Mouse (Mus musculus) MEL (cell line): ENCODE measurements around the gene Zfp830. TPM values are rescaled to one million over a fixed set of nuclear protein-coding genes. Genes with fewer than 3 reads are reported as not detected.

ENCODE experiments used
- DNase-seq: peaks from one replicate; pipeline ENCODE4 v3.0.0; 2011; ENCODE audit warnings: low read depth, low spot score
- H3K27ac ChIP-seq: 2 replicates; pipeline ENCODE4 v1.5.1; 2012; ENCODE audit warnings: low read depth, mild to moderate bottlenecking, control low read depth, low read length, moderate library complexity; ENCODE audit not compliant: control insufficient read depth
- H3K27me3 ChIP-seq, 2 experiments: fragments of 150-350 bp in 1 of 2; sonication (generic) in 1 of 2; 2 replicates each; pipeline ENCODE4 v1.6.1; 2012; ENCODE audit warnings: low read length in 2 of 2, mild to moderate bottlenecking in 2 of 2, improper control_type of control experiment in 1 of 2, moderate library complexity in 1 of 2; ENCODE audit not compliant: insufficient read depth in 2 of 2, control insufficient read depth in 1 of 2
- H3K36me3 ChIP-seq, 2 experiments: 2 replicates each; pipeline ENCODE4 v1.6.1; 2012 to 2014; ENCODE audit warnings: low read length in 2 of 2, improper control_type of control experiment in 1 of 2, inconsistent platforms in 1 of 2, mild to moderate bottlenecking in 1 of 2; ENCODE audit not compliant: insufficient read depth in 2 of 2, control insufficient read depth in 1 of 2
- H3K4me1 ChIP-seq, 2 experiments: fragments of 150-350 bp in 1 of 2; sonication (generic) in 1 of 2; 2 replicates each; pipeline ENCODE4 v1.6.1; 2012; ENCODE audit warnings: low read length in 2 of 2, improper control_type of control experiment in 1 of 2, mild to moderate bottlenecking in 1 of 2; ENCODE audit not compliant: insufficient read depth in 2 of 2, control insufficient read depth in 1 of 2
- H3K4me3 ChIP-seq, 2 experiments: fragments of 150-350 bp in 1 of 2; sonication (generic) in 1 of 2; 2 replicates each; pipeline ENCODE4 v1.5.1; 2012; ENCODE audit warnings: low read depth in 2 of 2, low read length in 2 of 2, mild to moderate bottlenecking in 2 of 2, moderate library complexity in 2 of 2, control low read depth in 1 of 2, improper control_type of control experiment in 1 of 2; ENCODE audit not compliant: control insufficient read depth in 1 of 2, insufficient read depth in 1 of 2
- H3K79me2 ChIP-seq: 2 replicates; pipeline ENCODE4 v1.6.1; 2012; ENCODE audit warnings: mild to moderate bottlenecking, low read length, moderate library complexity; ENCODE audit not compliant: control insufficient read depth, poor library complexity, insufficient read depth
- H3K9ac ChIP-seq: 2 replicates; pipeline ENCODE4 v1.6.1; 2012; ENCODE audit warnings: low read depth, mild to moderate bottlenecking, control low read depth, low read length, moderate library complexity; ENCODE audit not compliant: control insufficient read depth, poor library complexity, severe bottlenecking
- H3K9me3 ChIP-seq: fragments of 150-350 bp; sonication (generic); replicated peaks from 2 replicates; pipeline ENCODE4 v1.6.1; 2012; ENCODE audit warnings: mild to moderate bottlenecking, low read length, improper control_type of control experiment, moderate library complexity; ENCODE audit not compliant: insufficient read depth
- BHLHE40 ChIP-seq: IDR thresholded peaks from 2 replicates; pipeline ENCODE4 v1.6.1; 2012; ENCODE audit warnings: low read depth, mild to moderate bottlenecking, inconsistent platforms, low read length, improper control_type of control experiment, borderline replicate concordance
- CHD1 ChIP-seq: IDR thresholded peaks from 2 replicates; pipeline ENCODE4 v1.6.1; 2012; ENCODE audit warnings: low read depth, mild to moderate bottlenecking, inconsistent platforms, low read length, improper control_type of control experiment
- CHD2 ChIP-seq: IDR thresholded peaks from 2 replicates; pipeline ENCODE4 v1.6.1; 2011; ENCODE audit warnings: low read length, improper control_type of control experiment
- CTCF ChIP-seq, 3 experiments: IDR thresholded peaks in 2 of 3; conservative IDR thresholded peaks in 1 of 3; 2 replicates each; pipeline ENCODE4 v1.5.1; 2011 to 2012; ENCODE audit warnings: low read length in 3 of 3, low read depth in 2 of 3, mild to moderate bottlenecking in 2 of 3, improper control_type of control experiment in 1 of 3, inconsistent platforms in 1 of 3, mixed read lengths in 1 of 3, moderate library complexity in 1 of 3; ENCODE audit not compliant: control insufficient read depth in 1 of 3, insufficient read depth in 1 of 3, poor library complexity in 1 of 3, severe bottlenecking in 1 of 3
- E2F4 ChIP-seq: IDR thresholded peaks from 2 replicates; pipeline ENCODE4 v1.6.1; 2011; ENCODE audit warnings: low read depth, low read length, improper control_type of control experiment, borderline replicate concordance
- ELF1 ChIP-seq: IDR thresholded peaks from 2 replicates; pipeline ENCODE4 v1.6.1; 2014; ENCODE audit warnings: low read depth, mild to moderate bottlenecking, inconsistent platforms, low read length, improper control_type of control experiment, moderate library complexity
- EP300 ChIP-seq, 2 experiments: IDR thresholded peaks; 2 replicates each; pipeline ENCODE4 v1.6.1; 2011; ENCODE audit warnings: improper control_type of control experiment in 2 of 2, low read length in 2 of 2, low read depth in 1 of 2, mild to moderate bottlenecking in 1 of 2
- GABPA ChIP-seq: IDR thresholded peaks from 2 replicates; pipeline ENCODE4 v1.6.1; 2012; ENCODE audit warnings: low read depth, mild to moderate bottlenecking, inconsistent platforms, low read length, improper control_type of control experiment, moderate library complexity
- GATA1 ChIP-seq: IDR thresholded peaks from 2 replicates; pipeline ENCODE4 v1.6.1; 2011; ENCODE audit warnings: low read depth, low read length, improper control_type of control experiment
- HCFC1 ChIP-seq: IDR thresholded peaks from 2 replicates; pipeline ENCODE4 v1.6.1; 2012; ENCODE audit warnings: low read depth, mild to moderate bottlenecking, inconsistent platforms, low read length, improper control_type of control experiment, moderate library complexity
- JUND ChIP-seq: IDR thresholded peaks from 2 replicates; pipeline ENCODE4 v1.6.1; 2011; ENCODE audit warnings: low read depth, mild to moderate bottlenecking, improper control_type of control experiment, low read length
- KAT2A ChIP-seq: conservative IDR thresholded peaks from 2 replicates; pipeline ENCODE4 v1.6.1; 2012; ENCODE audit warnings: low read depth, low read length, improper control_type of control experiment, inconsistent platforms
- MAFK ChIP-seq: IDR thresholded peaks from 2 replicates; pipeline ENCODE4 v1.6.1; 2011; ENCODE audit warnings: low read depth, mild to moderate bottlenecking, low read length, improper control_type of control experiment, borderline replicate concordance
- MAX ChIP-seq: IDR thresholded peaks from 2 replicates; pipeline ENCODE4 v1.6.1; 2011; ENCODE audit warnings: low read length, improper control_type of control experiment
- MAZ ChIP-seq: IDR thresholded peaks from 2 replicates; pipeline ENCODE4 v1.6.1; 2012; ENCODE audit warnings: low read depth, mild to moderate bottlenecking, inconsistent platforms, low read length, improper control_type of control experiment
- MEF2A ChIP-seq: IDR thresholded peaks from 2 replicates; pipeline ENCODE4 v1.6.1; 2014; ENCODE audit warnings: low read depth, mild to moderate bottlenecking, inconsistent platforms, low read length, improper control_type of control experiment; ENCODE audit not compliant: poor library complexity, insufficient replicate concordance, severe bottlenecking; ENCODE audit errors: extremely low read depth
- MXI1 ChIP-seq: IDR thresholded peaks from 2 replicates; pipeline ENCODE4 v1.6.1; 2011; ENCODE audit warnings: mild to moderate bottlenecking, low read depth, low read length, improper control_type of control experiment
- MYB ChIP-seq: IDR thresholded peaks from 2 replicates; pipeline ENCODE4 v1.6.1; 2011; ENCODE audit warnings: mild to moderate bottlenecking, low read depth, low read length, improper control_type of control experiment
- MYC ChIP-seq: IDR thresholded peaks from 2 replicates; pipeline ENCODE4 v1.6.1; 2011; ENCODE audit warnings: low read depth, mild to moderate bottlenecking, low read length, improper control_type of control experiment, moderate library complexity
- NELFE ChIP-seq: IDR thresholded peaks from 2 replicates; pipeline ENCODE4 v1.6.1; 2011; ENCODE audit warnings: low read depth, low read length, improper control_type of control experiment
- NRF1 ChIP-seq: IDR thresholded peaks from 2 replicates; pipeline ENCODE4 v1.6.1; 2014; ENCODE audit warnings: low read depth, mild to moderate bottlenecking, inconsistent platforms, low read length, improper control_type of control experiment, moderate library complexity; ENCODE audit not compliant: poor library complexity, insufficient read depth, severe bottlenecking
- POLR2A ChIP-seq, 2 experiments: IDR thresholded peaks; 2 replicates each; pipeline ENCODE4 v1.6.1; 2011 to 2012; ENCODE audit warnings: low read length in 2 of 2, mild to moderate bottlenecking in 2 of 2, control low read depth in 1 of 2, improper control_type of control experiment in 1 of 2, low read depth in 1 of 2, moderate library complexity in 1 of 2; ENCODE audit not compliant: control insufficient read depth in 1 of 2, insufficient read depth in 1 of 2, poor library complexity in 1 of 2
- POLR2AphosphoS2 ChIP-seq: IDR thresholded peaks from 2 replicates; pipeline ENCODE4 v1.6.1; 2011; ENCODE audit warnings: low read length, improper control_type of control experiment
- POLR2AphosphoS5 ChIP-seq: IDR thresholded peaks from 2 replicates; pipeline ENCODE4 v1.6.1; 2012; ENCODE audit warnings: low read depth, borderline replicate concordance, mild to moderate bottlenecking, inconsistent platforms, low read length, moderate library complexity, mixed read lengths
- RAD21 ChIP-seq: IDR thresholded peaks from 2 replicates; pipeline ENCODE4 v1.6.1; 2011; ENCODE audit warnings: mild to moderate bottlenecking, low read depth, low read length, improper control_type of control experiment
- RCOR1 ChIP-seq: IDR thresholded peaks from 2 replicates; pipeline ENCODE4 v1.6.1; 2012; ENCODE audit warnings: low read depth, mild to moderate bottlenecking, inconsistent platforms, low read length, improper control_type of control experiment
- SIN3A ChIP-seq: IDR thresholded peaks from 2 replicates; pipeline ENCODE4 v1.6.1; 2012; ENCODE audit warnings: low read length, improper control_type of control experiment, inconsistent platforms
- SMC3 ChIP-seq: IDR thresholded peaks from 2 replicates; pipeline ENCODE4 v1.6.1; 2011; ENCODE audit warnings: low read depth, low read length, improper control_type of control experiment
- TAL1 ChIP-seq: IDR thresholded peaks from 2 replicates; pipeline ENCODE4 v1.6.1; 2012; ENCODE audit warnings: mild to moderate bottlenecking, inconsistent platforms, low read length, moderate library complexity, mixed read lengths
- TBP ChIP-seq: IDR thresholded peaks from 2 replicates; pipeline ENCODE4 v1.8.0; 2011; ENCODE audit warnings: low read depth, low read length, improper control_type of control experiment
- TCF12 ChIP-seq: IDR thresholded peaks from 2 replicates; pipeline ENCODE4 v1.6.1; 2014; ENCODE audit warnings: low read depth, mild to moderate bottlenecking, inconsistent platforms, low read length, improper control_type of control experiment, moderate library complexity
- UBTF ChIP-seq: IDR thresholded peaks from 2 replicates; pipeline ENCODE4 v1.6.1; 2012; ENCODE audit warnings: low read depth, mild to moderate bottlenecking, inconsistent platforms, low read length, improper control_type of control experiment, moderate library complexity, borderline replicate concordance; ENCODE audit not compliant: insufficient read depth
- USF1 ChIP-seq: IDR thresholded peaks from 2 replicates; pipeline ENCODE4 v1.6.1; 2014; ENCODE audit warnings: low read depth, mild to moderate bottlenecking, inconsistent platforms, low read length, improper control_type of control experiment, moderate library complexity
- USF2 ChIP-seq, 2 experiments: IDR thresholded peaks; 2 replicates each; pipeline ENCODE4 v1.6.1; 2011 to 2012; ENCODE audit warnings: improper control_type of control experiment in 2 of 2, low read length in 2 of 2, borderline replicate concordance in 1 of 2, inconsistent platforms in 1 of 2, low read depth in 1 of 2, mild to moderate bottlenecking in 1 of 2; ENCODE audit not compliant: insufficient read depth in 1 of 2
- ZC3H11A ChIP-seq: IDR thresholded peaks from 2 replicates; pipeline ENCODE4 v1.6.1; 2012; ENCODE audit warnings: low read depth, mild to moderate bottlenecking, inconsistent platforms, low read length, improper control_type of control experiment
- ZKSCAN1 ChIP-seq: IDR thresholded peaks from 2 replicates; pipeline ENCODE4 v1.6.1; 2012; ENCODE audit warnings: low read depth, mild to moderate bottlenecking, inconsistent platforms, low read length, improper control_type of control experiment, moderate library complexity
- ZMIZ1 ChIP-seq: IDR thresholded peaks from 2 replicates; pipeline ENCODE4 v1.6.1; 2012; ENCODE audit warnings: low read depth, mild to moderate bottlenecking, inconsistent platforms, low read length, improper control_type of control experiment, moderate library complexity
- ZNF384 ChIP-seq: IDR thresholded peaks from 2 replicates; pipeline ENCODE4 v1.6.1; 2012; ENCODE audit warnings: low read depth, mild to moderate bottlenecking, inconsistent platforms, low read length, improper control_type of control experiment
- polyA plus RNA-seq, 2 experiments: library from polyadenylated mRNA; stranded (reverse) in 1 of 2; unstranded in 1 of 2; fragments of >175 nt in 1 of 2; fragments of >200 nt in 1 of 2; gene quantifications; 2 replicates each; pipeline versions ENCODE4 v1.2.1 to v1.2.4; 2012; ENCODE audit warnings: low replicate concordance in 2 of 2, low read depth in 1 of 2; ENCODE audit not compliant: insufficient read length in 2 of 2, insufficient read depth in 1 of 2, missing spikeins in 1 of 2
- total RNA-seq: library from RNA; depleted of rRNA; stranded (reverse); fragments of 300-350 nt; gene quantifications from 2 replicates; pipeline ENCODE4 v1.2.3, GENCODE M21; 2012

Zfp830 gene
- total and polyA plus RNA-seq, 3 experiments, result 43.4 to 51.4 TPM; not detected in 1

DNA sequence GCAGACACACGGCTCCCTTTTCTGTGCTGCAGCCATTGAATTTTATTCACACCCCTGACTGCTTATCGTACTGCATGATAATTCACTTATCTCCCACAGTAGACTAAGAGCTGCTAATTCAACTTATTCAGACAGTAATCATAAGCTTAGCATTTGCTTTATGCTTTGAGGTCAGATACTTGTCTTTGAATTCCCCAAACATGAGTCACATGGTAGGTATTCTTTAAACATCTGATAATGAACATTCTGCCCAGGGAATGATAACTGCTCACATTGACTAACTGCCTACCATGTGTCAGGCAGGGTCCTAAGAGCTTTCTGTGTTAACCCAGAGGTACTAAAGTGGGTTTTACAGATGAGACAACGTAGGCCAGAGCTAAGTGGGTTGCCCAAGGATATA is 42.5 kb downstream of the Zfp830 start:
- peak overlapping the region; percentile 54 for H3K27ac ChIP-seq
- no peaks in the 10 kb centered on the region for H3K27me3 ChIP-seq
- peaks cover 10 to 12% of the 10 kb centered on the region in 2 experiments; a peak in 3 of 4 replicates for H3K4me1 ChIP-seq
- peaks cover 6 to 22% of the 10 kb centered on the region in 2 experiments for H3K36me3 ChIP-seq
- no peak overlapping the region for H3K4me3 ChIP-seq
- peak; percentile 56 for DNase-seq
- no peaks in the 10 kb centered on the region for H3K79me2 ChIP-seq
- H3K9ac ChIP-seq, result no peak overlapping the region
- no peaks in the 10 kb centered on the region for H3K9me3 ChIP-seq
- no peak for TF ChIP-seq CTCF (IDR thresholded peaks at IDR 0.05 in 2 of 3, conservative IDR thresholded peaks at IDR 0.05 in 1 of 3; ENCODE audit: control insufficient read depth in 1 of 3, insufficient read depth in 1 of 3, low read depth in 2 of 3, low read length in 3 of 3, poor library complexity in 1 of 3, severe bottlenecking in 1 of 3)
- TF ChIP-seq ZKSCAN1, result no peak
- no peak for TF ChIP-seq MYB
- TF ChIP-seq POLR2AphosphoS2, result peak; percentile 31; the same call in 1 of the 2 replicates
- no peak for TF ChIP-seq E2F4
- no peak for TF ChIP-seq MEF2A
- TF ChIP-seq ZMIZ1, result no peak; the same call in 1 of the 2 replicates
- peak; percentile 70 for TF ChIP-seq MXI1
- 0 out of 2 replicates have a peak, but pooled peaks have one; percentile 10 for TF ChIP-seq RCOR1
- TF ChIP-seq CHD1, result no peak
- TF ChIP-seq JUND, result no peak
- TF ChIP-seq USF1, result peak; percentile 80
- no peak for TF ChIP-seq GABPA
- no peak for TF ChIP-seq MAFK
- no peak for TF ChIP-seq MAZ
- TF ChIP-seq USF2 (IDR thresholded peaks at IDR 0.05; ENCODE audit: borderline replicate concordance in 1 of 2, insufficient read depth in 1 of 2, low read depth in 1 of 2, low read length in 2 of 2), result no peak
- TF ChIP-seq ZNF384, result no peak
- TF ChIP-seq RAD21, result no peak
- TF ChIP-seq TBP, result no peak
- TF ChIP-seq NRF1, result no peak
- no peak for TF ChIP-seq POLR2AphosphoS5
- TF ChIP-seq UBTF, result no peak
- no peak for TF ChIP-seq HCFC1
- no peak for TF ChIP-seq BHLHE40
- TF ChIP-seq GATA1, result peak; percentile 80
- no peak for TF ChIP-seq SMC3
- TF ChIP-seq TAL1, result no peak
- TF ChIP-seq MYC, result peak; percentile 66; the same call in 1 of the 2 replicates
- no peak for TF ChIP-seq KAT2A
- TF ChIP-seq MAX, result no peak
- TF ChIP-seq POLR2A (IDR thresholded peaks at IDR 0.05; ENCODE audit: control insufficient read depth in 1 of 2, insufficient read depth in 1 of 2, low read depth in 1 of 2, low read length in 2 of 2, poor library complexity in 1 of 2), result no peak
- no peak for TF ChIP-seq NELFE
- TF ChIP-seq EP300 (IDR thresholded peaks at IDR 0.05; ENCODE audit: low read depth in 1 of 2, low read length in 2 of 2), result peak in 1 of 2 experiments; percentile 52; a peak in 2 of 4 replicates
- no peak for TF ChIP-seq ZC3H11A
- no peak for TF ChIP-seq TCF12
- 0 out of 2 replicates have a peak, but pooled peaks have one; percentile 40 for TF ChIP-seq SIN3A
- TF ChIP-seq ELF1, result no peak
- TF ChIP-seq CHD2, result no peak
